Mouse (Mus musculus): ENCODE results near the gene Gm10203. TPM values are rescaled to one million over a fixed set of nuclear protein-coding genes. Genes with fewer than 3 reads are reported as not detected.

Gene Gm10203
- total and polyA plus RNA-seq, 2 experiments from 2014 or later: not detected

GRCm38 (mm10) chr6:149141393-149142173, 11.6 kb downstream of the Gm10203 start:
- Histone ChIP-seq H3K9me3 (ENCODE audit: low read length) (no peaks in the 10 kb centered on the region), H3K27me3 (ENCODE audit: insufficient read depth, low read length) (no peaks in the 10 kb centered on the region), H3K4me2 (ENCODE audit: low read depth) (peak overlapping the region; percentile 76), H3K27ac (ENCODE audit: low read depth, low read length) (no peak overlapping the region), H3K36me3 (ENCODE audit: insufficient read depth) (no peaks in the 10 kb centered on the region), H3K4me1 (ENCODE audit: insufficient read depth) (0 out of 2 replicates have a peak, but pooled peaks cover 6% of the 10 kb centered on the region), H3K9ac (peak overlapping the region; percentile 42), H3K4me3 (ENCODE audit: low read depth, low read length) (peak overlapping the region; percentile 43)
- ATAC-seq (peak; percentile 98), DNase-seq (peak; percentile 80)
- no peak for TF ChIP-seq CTCF (IDR thresholded peaks at IDR 0.05; ENCODE audit: low read depth)
- 5% methylated on average over 36 of the region's 36 CpGs for WGBS

- no peak overlapping the region for H3K4me2 ChIP-seq (ENCODE audit: low read depth)
- H3K27ac ChIP-seq (ENCODE audit: low read depth, low read length): no peak overlapping the region
- TF ChIP-seq CTCF (IDR thresholded peaks at IDR 0.05; ENCODE audit: low read depth): no peak
- WGBS: 95% methylated on average over 1 of the region's 1 CpGs
- H3K4me3 ChIP-seq (ENCODE audit: low read depth, low read length): no peak overlapping the region
- no peak for DNase-seq
- no peak overlapping the region for H3K9ac ChIP-seq
- ATAC-seq: no peak
- no peaks in the 10 kb centered on the region for H3K27me3 ChIP-seq (ENCODE audit: insufficient read depth, low read length)
- H3K9me3 ChIP-seq (ENCODE audit: low read length): no peaks in the 10 kb centered on the region
- 0 out of 2 replicates have a peak, but pooled peaks cover 6% of the 10 kb centered on the region for H3K4me1 ChIP-seq (ENCODE audit: insufficient read depth)
- H3K36me3 ChIP-seq (ENCODE audit: insufficient read depth): no peaks in the 10 kb centered on the region
Measured at GRCm38 (mm10) chr6:149145143-149145542, 15.2 kb downstream of the Gm10203 start.

GRCm38 (mm10) chr6:149148436-149149229, 18.7 kb downstream of the Gm10203 start:
- WGBS: 94% methylated on average over 7 of the region's 7 CpGs
- Histone ChIP-seq H3K36me3 (ENCODE audit: insufficient read depth) (no peaks in the 10 kb centered on the region), H3K27me3 (ENCODE audit: insufficient read depth, low read length) (no peaks in the 10 kb centered on the region), H3K4me1 (ENCODE audit: insufficient read depth) (no peaks in the 10 kb centered on the region), H3K9ac (no peak overlapping the region), H3K27ac (ENCODE audit: low read depth, low read length) (no peak overlapping the region), H3K4me3 (ENCODE audit: low read depth, low read length) (no peak overlapping the region), H3K9me3 (ENCODE audit: low read length) (no peaks in the 10 kb centered on the region), H3K4me2 (ENCODE audit: low read depth) (no peak overlapping the region)
- no peak for TF ChIP-seq CTCF (IDR thresholded peaks at IDR 0.05; ENCODE audit: low read depth)
- no peak for ATAC-seq
- DNase-seq: no peak

- whole genome bisulfite sequencing: 94% methylated on average over 2 of the region's 2 CpGs
- no peaks in the 10 kb centered on the region for H3K9me3 ChIP-seq (ENCODE audit: low read length)
- H3K4me1 ChIP-seq (ENCODE audit: insufficient read depth): no peaks in the 10 kb centered on the region
- H3K27ac ChIP-seq (ENCODE audit: low read depth, low read length): no peak overlapping the region
- H3K4me2 ChIP-seq (ENCODE audit: low read depth): no peak overlapping the region
- DNase-seq (no peak), ATAC-seq (no peak)
- peaks cover 10% of the 10 kb centered on the region for H3K36me3 ChIP-seq (ENCODE audit: insufficient read depth)
- no peaks in the 10 kb centered on the region for H3K27me3 ChIP-seq (ENCODE audit: insufficient read depth, low read length)
- H3K4me3 ChIP-seq (ENCODE audit: low read depth, low read length): no peak overlapping the region
- no peak overlapping the region for H3K9ac ChIP-seq
- no peak for TF ChIP-seq CTCF (IDR thresholded peaks at IDR 0.05; ENCODE audit: low read depth)
Measured at GRCm38 (mm10) chr6:149152119-149152518, 22.1 kb downstream of the Gm10203 start.

GRCm38 (mm10) chr6:149153473-149154115, 23.6 kb downstream of the Gm10203 start:
- no peaks in the 10 kb centered on the region for H3K9me3 ChIP-seq (ENCODE audit: low read length)
- WGBS: 48% methylated on average over 6 of the region's 6 CpGs

GRCm38 (mm10) chr6:149154116-149155030, 24.4 kb downstream of the Gm10203 start:
- no peaks in the 10 kb centered on the region for H3K27me3 ChIP-seq (ENCODE audit: insufficient read depth, low read length)
- no peak overlapping the region for H3K4me2 ChIP-seq (ENCODE audit: low read depth)
- no peak overlapping the region for H3K4me3 ChIP-seq (ENCODE audit: low read depth, low read length)
- no peak overlapping the region for H3K27ac ChIP-seq (ENCODE audit: low read depth, low read length)
- TF ChIP-seq CTCF (IDR thresholded peaks at IDR 0.05; ENCODE audit: low read depth): no peak
- H3K9me3 ChIP-seq (ENCODE audit: low read length): no peaks in the 10 kb centered on the region
- 16% methylated on average over 8 of the region's 8 CpGs for WGBS
- H3K4me1 ChIP-seq (ENCODE audit: insufficient read depth): no peaks in the 10 kb centered on the region
- H3K9ac ChIP-seq: no peak overlapping the region
- DNase-seq: no peak
- H3K36me3 ChIP-seq (ENCODE audit: insufficient read depth): peaks cover 23% of the 10 kb centered on the region
- no peak for ATAC-seq

More at GRCm38 (mm10) chr6:149153473-149154115, 23.6 kb downstream of the Gm10203 start:
- no peak overlapping the region for H3K27ac ChIP-seq (ENCODE audit: low read depth, low read length)
- H3K4me1 ChIP-seq (ENCODE audit: insufficient read depth): no peaks in the 10 kb centered on the region
- no peaks in the 10 kb centered on the region for H3K27me3 ChIP-seq (ENCODE audit: insufficient read depth, low read length)
- H3K4me3 ChIP-seq (ENCODE audit: low read depth, low read length): no peak overlapping the region
- H3K4me2 ChIP-seq (ENCODE audit: low read depth): no peak overlapping the region
- no peak overlapping the region for H3K9ac ChIP-seq
- H3K36me3 ChIP-seq (ENCODE audit: insufficient read depth): peaks cover 17% of the 10 kb centered on the region
- DNase-seq (no peak), ATAC-seq (no peak)
- no peak for TF ChIP-seq CTCF (IDR thresholded peaks at IDR 0.05; ENCODE audit: low read depth)

Data from forebrain, postnatal 0 days (tissue).